Mouse (Mus musculus) ES-E14 (cell line): ENCODE measurements around the gene Grik5. TPM values are rescaled to one million over a fixed set of nuclear protein-coding genes. Genes with fewer than 3 reads are reported as not detected.
A peak's percentile ranks its signal among the peaks of the same experiment; 100 is the strongest.

Experiments used
- DNase-seq: peaks from one replicate; pipeline ENCODE4 v3.0.0-alpha.2; 2013; ENCODE audit warnings: low read depth, low spot score
- H3K27ac ChIP-seq: 2 replicates; pipeline ENCODE4 v1.5.1; 2012; ENCODE audit warnings: low read depth, mild to moderate bottlenecking, low read length, moderate library complexity, mixed read lengths; ENCODE audit not compliant: poor library complexity, insufficient read depth, severe bottlenecking
- H3K36me3 ChIP-seq: 2 replicates; pipeline ENCODE4 v1.6.1; 2012; ENCODE audit warnings: mild to moderate bottlenecking, low read length, moderate library complexity, mixed read lengths; ENCODE audit not compliant: control insufficient read depth, poor library complexity, insufficient read depth, severe bottlenecking
- H3K4me1 ChIP-seq, 2 experiments: fragments of 150-350 bp in 1 of 2; sonication (generic) in 1 of 2; 2 replicates each; pipeline ENCODE4 v1.6.1; 2012; ENCODE audit warnings: low read length in 2 of 2, mild to moderate bottlenecking in 1 of 2, mixed read lengths in 1 of 2; ENCODE audit not compliant: control insufficient read depth in 2 of 2, insufficient read depth in 2 of 2, poor library complexity in 1 of 2
- H3K4me3 ChIP-seq, 2 experiments: fragments of 150-350 bp in 1 of 2; sonication (generic) in 1 of 2; 2 replicates each; pipeline ENCODE4 v1.5.1; 2012; ENCODE audit warnings: low read length in 2 of 2, low read depth in 1 of 2, mild to moderate bottlenecking in 1 of 2, mixed read lengths in 1 of 2; ENCODE audit not compliant: insufficient read depth in 1 of 2, poor library complexity in 1 of 2, severe bottlenecking in 1 of 2
- H3K9ac ChIP-seq: 2 replicates; pipeline ENCODE4 v1.6.1; 2012; ENCODE audit warnings: low read depth, mild to moderate bottlenecking, low read length, mixed read lengths; ENCODE audit not compliant: poor library complexity, insufficient read depth, severe bottlenecking
- H3K9me3 ChIP-seq: fragments of 150-350 bp; sonication (generic); 2 replicates; pipeline ENCODE4 v1.6.1; 2012; ENCODE audit warnings: low read depth, mild to moderate bottlenecking, low read length; ENCODE audit not compliant: control insufficient read depth, insufficient read depth
- CHD2 ChIP-seq: IDR thresholded peaks from 2 replicates; pipeline ENCODE4 v1.6.1; 2014; ENCODE audit warnings: mild to moderate bottlenecking, low read depth, low read length, inconsistent platforms
- HCFC1 ChIP-seq: IDR thresholded peaks from 2 replicates; pipeline ENCODE4 v1.6.1; 2012; ENCODE audit warnings: low read length, inconsistent platforms, borderline replicate concordance; ENCODE audit not compliant: insufficient read depth
- MAFK ChIP-seq: IDR thresholded peaks from 2 replicates; pipeline ENCODE4 v1.6.1; 2014; ENCODE audit warnings: mild to moderate bottlenecking, low read depth, low read length, inconsistent platforms; ENCODE audit not compliant: insufficient read depth
- ZC3H11A ChIP-seq: IDR thresholded peaks from 2 replicates; pipeline ENCODE4 v1.6.1; 2012; ENCODE audit warnings: low read depth, mild to moderate bottlenecking, inconsistent platforms, low read length, borderline replicate concordance
- ZNF384 ChIP-seq: IDR thresholded peaks from 2 replicates; pipeline ENCODE4 v1.6.1; 2012; ENCODE audit warnings: low read depth, low read length, inconsistent platforms
- in situ Hi-C, 2 experiments: fragments of 600-800 bp; cut with MboI; formaldehyde crosslinking; loops; one replicate each; pipeline ENCODE4 v1.15.1; 2025; ENCODE audit warnings: low sequenced_read_pairs in 2 of 2, inconsistent platforms in 1 of 2; ENCODE audit not compliant: unreplicated experiment in 2 of 2
- total RNA-seq: library from RNA; depleted of rRNA; stranded (reverse); fragments of 300-350 nt; gene quantifications from 2 replicates; pipeline ENCODE4 v1.2.3, GENCODE M21; 2012

Gene Grik5
- total RNA-seq, 1 experiment: 10.0 TPM

- in situ Hi-C loops: no loop called here
- Histone ChIP-seq H3K4me1 (peaks cover 5 to 16% of the 10 kb centered on the region in 2 experiments; a peak in 3 of 4 replicates), H3K36me3 (peaks cover 9% of the 10 kb centered on the region; the same call in 1 of the 2 replicates), H3K9ac (no peak overlapping the region), H3K9me3 (no peaks in the 10 kb centered on the region), H3K4me3 (no peak overlapping the region), H3K27ac (no peak overlapping the region)
- TF ChIP-seq MAFK: no peak
- no peak for TF ChIP-seq CHD2
- no peak for TF ChIP-seq ZC3H11A
- no peak for TF ChIP-seq ZNF384
- TF ChIP-seq HCFC1: no peak
- DNase-seq: peak; percentile 45
Measured at GRCm38 (mm10) chr7:25025855-25026439, 46.2 kb downstream of the Grik5 start.

DNA sequence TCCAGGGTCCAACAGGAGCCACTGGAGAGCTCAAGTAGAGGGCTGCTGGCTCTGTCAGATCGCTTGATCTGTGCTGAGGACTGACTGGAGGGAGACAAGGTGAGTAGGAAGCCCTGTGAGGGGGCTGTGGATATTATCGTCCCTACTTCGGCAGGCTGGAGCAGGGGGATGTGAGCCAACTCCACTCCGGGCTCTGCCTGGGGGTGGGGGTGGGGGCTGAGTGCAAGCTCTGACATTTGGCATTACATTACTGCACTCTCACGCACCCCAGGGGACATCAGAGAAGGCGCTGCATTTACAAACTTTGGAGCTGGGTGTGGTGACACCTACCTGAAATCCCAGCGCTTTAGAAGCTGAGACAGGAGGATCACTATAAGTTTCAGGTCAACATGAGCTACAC lies 60.6 kb downstream of the Grik5 start:
- in situ Hi-C loops: no loop called here
- no peak overlapping the region for H3K4me3 ChIP-seq
- DNase-seq: no peak

GRCm38 (mm10) chr7:25010090-25010913 lies 61.8 kb downstream of the Grik5 start:
- H3K27ac ChIP-seq: no peak overlapping the region
- DNase-seq: no peak
- no peaks in the 10 kb centered on the region; the same call in 1 of the 2 replicates for H3K36me3 ChIP-seq
- no peaks in the 10 kb centered on the region for H3K9me3 ChIP-seq
- TF ChIP-seq HCFC1 (no peak), ZC3H11A (no peak), CHD2 (no peak), MAFK (no peak), ZNF384 (no peak)
- peak overlapping the region; percentile 46 to 61 for H3K4me3 ChIP-seq
- in situ Hi-C loops: no loop called here
- peak overlapping the region; percentile 69 for H3K9ac ChIP-seq
- peaks cover 11 to 20% of the 10 kb centered on the region in 2 experiments for H3K4me1 ChIP-seq

More for the DNA sequence above, 60.6 kb downstream of the Grik5 start:
- TF ChIP-seq MAFK (no peak), HCFC1 (no peak), CHD2 (no peak), ZC3H11A (no peak), ZNF384 (no peak)
- Histone ChIP-seq H3K27ac (no peak overlapping the region), H3K4me1 (peaks cover 11 to 24% of the 10 kb centered on the region in 2 experiments), H3K9ac (no peak overlapping the region), H3K36me3 (no peaks in the 10 kb centered on the region; the same call in 1 of the 2 replicates), H3K9me3 (no peaks in the 10 kb centered on the region)

GRCm38 (mm10) chr7:25009099-25009700 lies 62.9 kb downstream of the Grik5 start:
- Histone ChIP-seq H3K27ac (peak overlapping the region; percentile 49; the same call in 1 of the 2 replicates), H3K9ac (peak overlapping the region; percentile 19; the same call in 1 of the 2 replicates), H3K4me1 (peaks cover 11 to 26% of the 10 kb centered on the region in 2 experiments), H3K36me3 (no peaks in the 10 kb centered on the region), H3K4me3 (peak overlapping the region; percentile 46 to 61), H3K9me3 (no peaks in the 10 kb centered on the region)
- DNase-seq: peak; percentile 56
- TF ChIP-seq HCFC1: peak; percentile 25; the same call in 1 of the 2 replicates
- TF ChIP-seq ZNF384: no peak
- in situ Hi-C loops: no loop called here
